Mouse (Mus musculus) forebrain, embryonic 16.5 days (tissue): ENCODE measurements at regions not wholly inside any gene's neighbourhood (a gene's known extent, or its start where the extent isn't known, plus 50 kb on each side); places are given as distances from the start of the nearest gene placed in this dataset.

Experiments used
- ATAC-seq: fragments of 200-750 bp; cut with Nextera tagmentation; 2 replicates; pipeline ENCODE4 v1.8.0; 2017; ENCODE audit warnings: mild to moderate bottlenecking, moderate library complexity
- H3K27ac ChIP-seq: fragments of 300-500 bp; sonication (generic); 2 replicates; pipeline ENCODE4 v1.5.1; 2014; ENCODE audit warnings: low read length, control low read depth
- H3K27me3 ChIP-seq: fragments of 300-500 bp; sonication (generic); replicated peaks from 2 replicates; pipeline ENCODE4 v1.6.1; 2014; ENCODE audit warnings: low read length; ENCODE audit not compliant: control insufficient read depth, insufficient read depth
- H3K36me3 ChIP-seq: fragments of 300-500 bp; sonication (generic); 2 replicates; pipeline ENCODE4 v1.6.1; 2014; ENCODE audit not compliant: control insufficient read depth, insufficient read depth
- H3K4me1 ChIP-seq: fragments of 300-500 bp; sonication (generic); replicated peaks from 2 replicates; pipeline ENCODE4 v1.6.1; 2014; ENCODE audit warnings: low read length; ENCODE audit not compliant: control insufficient read depth, insufficient read depth
- H3K4me2 ChIP-seq: fragments of 300-500 bp; sonication (generic); 2 replicates; pipeline ENCODE4 v1.6.1; 2014; ENCODE audit warnings: mild to moderate bottlenecking, low read length, control low read depth
- H3K4me3 ChIP-seq: fragments of 300-500 bp; sonication (generic); replicated peaks from 2 replicates; pipeline ENCODE4 v1.5.1; 2014; ENCODE audit warnings: mild to moderate bottlenecking, low read length, control low read depth
- H3K9ac ChIP-seq: fragments of 300-500 bp; sonication (generic); replicated peaks from 2 replicates; pipeline ENCODE4 v1.6.1; 2014; ENCODE audit warnings: low read depth, low read length, control low read depth
- H3K9me3 ChIP-seq: fragments of 300-500 bp; sonication (generic); 2 replicates; pipeline ENCODE4 v1.6.1; 2016; ENCODE audit warnings: low read length; ENCODE audit not compliant: control insufficient read depth
- WGBS: fragments of 180-500 bp; shearing (Covaris S2); extraction: QIAGEN DNeasy Blood & Tissue Kit; methylation state at CpG from one replicate; pipeline ENCODE4 v1.1.7; 2014; 5-methylcytosine and 5-hydroxymethylcytosine counted together

DNA sequence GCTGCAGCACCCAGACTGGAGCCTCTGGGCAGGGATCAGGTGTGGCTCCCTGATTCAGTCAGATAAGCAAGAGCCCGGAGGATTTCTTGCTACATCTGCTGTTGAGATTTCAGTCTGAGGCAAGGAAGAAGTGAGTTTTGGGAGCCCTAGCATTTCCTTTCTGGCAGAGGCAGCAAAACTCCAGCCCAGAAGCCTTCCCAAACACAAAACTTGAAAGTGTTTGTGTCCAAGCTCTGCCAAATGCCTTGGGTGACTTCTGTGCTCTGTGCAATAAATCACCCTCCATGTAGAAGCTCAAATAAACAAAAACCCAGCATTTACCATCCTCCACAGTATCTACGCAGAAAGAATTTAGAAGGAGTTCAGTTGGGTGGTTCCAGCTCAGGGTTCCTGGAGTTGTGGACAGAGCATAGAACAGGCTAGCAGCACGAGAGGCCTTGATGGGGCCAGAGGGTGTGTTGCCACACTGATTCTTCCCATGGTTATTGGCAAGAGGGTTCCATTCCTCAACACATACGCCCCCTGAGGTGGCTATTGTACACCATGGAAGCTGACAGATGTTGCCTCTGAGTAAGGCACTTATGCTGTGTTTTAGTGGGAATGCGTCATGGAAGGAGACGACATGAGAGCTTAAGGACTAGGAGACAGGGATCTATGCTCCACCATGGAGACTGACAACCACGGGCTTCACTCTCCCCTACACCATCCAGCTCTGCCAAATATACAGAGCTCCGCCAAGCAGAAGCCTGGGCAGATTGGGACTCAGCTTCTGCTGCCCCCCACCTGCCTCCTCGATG lies 125.1 kb downstream of the Tmem17 start:
- WGBS = 88% methylated on average over 9 of the region's 9 CpGs
- no peaks in the 10 kb centered on the region for H3K9me3 ChIP-seq
- no peak for ATAC-seq

DNA sequence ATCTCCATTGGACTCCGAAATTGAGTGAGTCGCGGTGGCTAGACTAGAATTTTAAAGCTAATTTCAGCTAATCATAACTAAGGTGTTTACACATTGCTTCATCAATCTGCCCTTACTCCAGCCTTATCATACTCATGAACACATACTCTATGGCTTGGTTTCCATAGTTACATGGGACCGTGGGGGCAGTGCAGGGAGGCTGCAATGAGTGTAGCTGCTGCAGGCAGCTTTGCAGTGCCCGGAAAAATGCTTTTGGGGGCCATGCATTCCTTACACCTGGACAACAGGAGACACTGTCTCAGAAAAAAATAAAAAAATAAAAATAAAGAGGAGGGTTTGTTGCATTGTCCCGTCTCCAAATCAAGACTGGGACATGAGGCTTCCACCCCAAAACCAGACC lies 126.3 kb downstream of the Tmem17 start:
- ATAC-seq = no peak
- WGBS = 80% methylated on average over 6 of the region's 6 CpGs
- Histone ChIP-seq H3K9me3 (no peaks in the 10 kb centered on the region), H3K36me3 (no peaks in the 10 kb centered on the region), H3K27me3 (no peaks in the 10 kb centered on the region), H3K4me2 (no peak overlapping the region), H3K4me3 (no peak overlapping the region), H3K27ac (no peak overlapping the region), H3K4me1 (no peaks in the 10 kb centered on the region), H3K9ac (no peak overlapping the region)

More for the DNA sequence above, 125.1 kb downstream of the Tmem17 start:
- Histone ChIP-seq H3K4me3 (no peak overlapping the region), H3K4me1 (no peaks in the 10 kb centered on the region), H3K4me2 (no peak overlapping the region), H3K27ac (no peak overlapping the region), H3K36me3 (no peaks in the 10 kb centered on the region), H3K27me3 (no peaks in the 10 kb centered on the region), H3K9ac (no peak overlapping the region)

DNA sequence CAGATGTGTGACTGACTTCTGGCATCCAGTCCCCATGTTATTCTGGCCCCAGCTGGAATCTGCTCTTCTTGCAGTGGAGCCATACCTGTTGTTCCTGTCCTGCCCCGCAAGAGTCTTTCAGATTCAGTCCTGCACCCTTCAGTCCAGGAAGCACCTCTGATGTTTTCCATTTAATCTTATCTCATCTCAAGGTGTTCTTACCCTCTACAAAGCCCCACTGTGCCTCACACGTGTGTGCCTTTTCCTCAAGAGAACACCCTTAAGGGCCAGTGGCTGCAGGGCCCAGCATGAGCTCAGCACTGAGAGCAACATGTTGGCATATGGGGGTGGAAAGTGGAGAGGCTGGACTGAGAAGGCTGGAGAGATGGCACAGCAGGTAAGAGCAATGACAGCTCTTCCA lies 126.8 kb downstream of the Tmem17 start:
- no peak for ATAC-seq
- Histone ChIP-seq H3K27ac (no peak overlapping the region), H3K4me3 (no peak overlapping the region), H3K9ac (no peak overlapping the region), H3K4me1 (no peaks in the 10 kb centered on the region), H3K9me3 (no peaks in the 10 kb centered on the region), H3K27me3 (no peaks in the 10 kb centered on the region), H3K36me3 (no peaks in the 10 kb centered on the region), H3K4me2 (no peak overlapping the region)
- 71% methylated on average over 2 of the region's 2 CpGs for WGBS

DNA sequence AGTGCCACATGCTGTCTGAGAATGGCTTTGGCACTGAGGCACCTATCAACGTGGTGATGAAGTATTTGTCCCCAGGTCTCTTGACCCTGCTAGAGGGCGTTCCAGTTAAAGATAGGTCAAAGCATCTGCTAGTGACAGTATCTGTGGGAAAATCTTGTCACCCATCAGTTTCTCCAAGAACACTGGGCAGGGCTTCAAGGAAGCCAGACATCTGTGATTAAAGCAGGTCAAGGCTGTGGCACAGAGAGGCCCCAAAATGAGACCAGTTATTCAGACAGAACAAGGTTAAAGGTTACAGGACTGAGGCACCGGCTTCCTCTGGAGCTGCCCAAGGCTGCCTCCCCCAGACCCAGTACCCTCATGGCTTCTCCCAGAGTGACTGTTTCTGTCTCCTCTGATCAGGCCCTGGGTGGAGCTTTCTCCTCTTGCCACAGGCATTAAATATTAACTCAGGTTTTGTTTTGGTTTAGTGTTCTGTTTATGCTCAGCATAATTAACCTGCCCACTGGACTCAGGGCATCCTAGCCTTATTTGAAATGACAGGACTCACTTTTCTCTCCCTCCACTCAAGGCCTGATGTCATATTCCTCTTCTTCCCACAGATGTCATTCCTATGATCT lies 128.6 kb downstream of the Tmem17 start:
- no peaks in the 10 kb centered on the region for H3K27me3 ChIP-seq
- no peak overlapping the region for H3K4me3 ChIP-seq
- ATAC-seq = no peak
- no peak overlapping the region for H3K4me2 ChIP-seq
- WGBS = 73% methylated on average over 3 of the region's 3 CpGs
- H3K4me1 ChIP-seq = no peaks in the 10 kb centered on the region
- no peaks in the 10 kb centered on the region for H3K9me3 ChIP-seq
- H3K9ac ChIP-seq = no peak overlapping the region
- H3K27ac ChIP-seq = no peak overlapping the region
- no peaks in the 10 kb centered on the region for H3K36me3 ChIP-seq

DNA sequence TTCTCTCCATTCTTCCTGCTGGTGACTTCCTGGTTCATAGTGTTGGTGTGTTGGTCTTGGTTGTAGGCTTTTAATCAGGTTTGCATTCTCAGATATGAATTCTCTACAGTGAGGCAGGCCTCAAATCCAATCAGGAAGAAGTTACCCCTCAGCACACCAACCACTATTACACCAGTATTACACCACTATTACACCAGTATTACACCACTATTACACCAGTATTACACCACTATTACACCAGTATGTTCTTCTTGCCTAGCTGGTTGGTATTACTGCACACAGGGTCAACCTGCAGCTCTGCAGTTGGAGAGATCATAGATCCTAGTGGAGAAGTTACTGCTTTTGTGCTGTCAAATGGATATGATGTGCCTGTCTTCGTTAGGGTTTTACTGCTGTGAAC lies 129.6 kb downstream of the Tmem17 start:
- Histone ChIP-seq H3K27ac (no peak overlapping the region), H3K4me1 (no peaks in the 10 kb centered on the region), H3K9me3 (no peaks in the 10 kb centered on the region), H3K36me3 (no peaks in the 10 kb centered on the region), H3K9ac (no peak overlapping the region), H3K27me3 (no peaks in the 10 kb centered on the region), H3K4me2 (no peak overlapping the region), H3K4me3 (no peak overlapping the region)
- WGBS = 88% methylated on average over 1 of the region's 1 CpGs
- no peak for ATAC-seq

DNA sequence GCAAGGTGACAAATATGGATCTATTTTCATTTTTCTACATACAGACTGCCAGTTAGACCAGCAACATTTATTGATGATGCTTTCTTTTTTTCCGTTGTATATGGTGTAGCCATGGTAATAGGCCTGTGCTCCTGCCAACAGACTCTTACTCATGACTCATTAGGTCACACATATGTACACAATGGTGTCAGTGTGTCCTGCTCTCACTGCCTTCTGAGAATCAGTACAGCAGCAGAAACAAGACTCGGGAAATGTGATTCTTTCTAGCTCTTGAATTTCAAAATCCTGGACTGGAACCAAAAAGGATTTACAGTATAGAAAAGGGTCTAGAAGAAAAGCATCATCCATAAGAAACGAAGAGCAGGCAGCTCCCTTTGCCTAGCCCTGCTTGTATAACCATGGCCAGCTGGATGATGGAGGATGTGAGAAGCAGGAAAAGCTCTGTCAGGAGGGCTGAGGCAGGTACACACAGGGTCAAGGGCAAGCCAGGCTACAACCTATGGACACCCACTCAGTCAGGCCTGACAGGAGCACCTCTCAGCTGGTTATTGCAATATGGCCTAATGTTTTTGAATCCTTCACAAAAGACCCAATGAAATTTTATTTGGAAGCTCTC lies 132.2 kb downstream of the Tmem17 start:
- no peaks in the 10 kb centered on the region for H3K4me1 ChIP-seq
- WGBS = 21% methylated on average over 3 of the region's 3 CpGs
- no peak overlapping the region for H3K4me2 ChIP-seq
- no peak for ATAC-seq
- no peak overlapping the region for H3K4me3 ChIP-seq
- H3K27me3 ChIP-seq = no peaks in the 10 kb centered on the region
- H3K9me3 ChIP-seq = no peaks in the 10 kb centered on the region
- no peak overlapping the region for H3K9ac ChIP-seq
- H3K27ac ChIP-seq = no peak overlapping the region
- no peaks in the 10 kb centered on the region for H3K36me3 ChIP-seq

DNA sequence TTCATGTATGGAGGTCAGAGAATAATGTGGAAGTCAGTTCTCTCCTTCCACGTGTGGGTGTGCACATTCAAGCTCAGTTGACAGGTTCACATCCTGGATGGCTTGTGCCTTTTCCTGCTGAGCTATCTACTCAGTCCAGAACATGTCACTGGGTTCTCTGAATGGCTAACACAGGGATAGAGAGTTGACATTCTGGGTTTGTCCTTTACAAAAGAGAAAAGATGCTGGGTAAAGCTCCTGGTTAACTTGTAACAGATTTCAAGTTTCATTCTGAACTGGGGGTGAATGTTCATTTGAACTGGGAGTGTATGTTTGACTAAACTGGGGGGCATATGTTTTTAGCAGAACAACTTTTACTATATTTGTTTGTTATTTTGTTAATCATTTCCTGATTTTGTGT lies 133.0 kb downstream of the Tmem17 start:
- no peaks in the 10 kb centered on the region for H3K36me3 ChIP-seq
- no peak for ATAC-seq
- no peak overlapping the region for H3K27ac ChIP-seq
- no peaks in the 10 kb centered on the region for H3K4me1 ChIP-seq
- WGBS = 57% methylated on average over 1 of the region's 1 CpGs
- no peaks in the 10 kb centered on the region for H3K9me3 ChIP-seq
- no peaks in the 10 kb centered on the region for H3K27me3 ChIP-seq
- no peak overlapping the region for H3K4me3 ChIP-seq
- H3K9ac ChIP-seq = no peak overlapping the region
- no peak overlapping the region for H3K4me2 ChIP-seq

DNA sequence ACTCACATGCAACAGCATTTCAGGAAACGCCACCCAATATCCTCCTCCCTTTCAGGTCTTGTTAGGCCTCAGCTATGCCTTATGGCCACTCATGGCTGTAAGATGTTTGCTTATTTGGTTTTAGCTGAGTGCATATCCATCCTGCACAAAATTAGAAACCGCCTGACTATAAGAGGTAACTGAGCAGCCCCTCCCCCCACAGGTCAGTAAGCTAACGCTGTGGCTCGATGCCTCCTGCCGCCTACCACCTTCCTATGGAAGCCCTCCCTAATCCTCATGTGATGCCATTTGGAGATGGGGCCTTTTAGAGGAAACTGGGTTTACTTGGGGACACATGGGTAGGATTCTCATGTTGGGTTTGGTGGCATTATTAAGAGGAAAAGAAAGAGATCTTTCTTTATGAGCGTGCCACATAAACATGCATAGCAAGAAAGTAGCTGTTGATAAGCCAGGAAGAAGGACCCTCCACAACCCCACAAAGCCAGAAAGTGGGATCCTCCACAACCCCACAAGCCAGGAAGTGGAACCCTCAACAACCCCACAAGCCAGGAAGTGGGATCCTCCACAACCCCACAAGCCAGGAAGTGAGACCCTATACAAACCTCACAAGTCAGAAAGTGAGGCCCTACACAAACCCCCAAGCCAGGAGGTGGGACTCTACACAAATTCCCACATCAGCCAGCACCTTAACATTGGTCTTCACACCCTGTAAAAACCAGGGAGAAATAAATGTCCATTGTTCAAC lies 134.5 kb downstream of the Tmem17 start:
- Histone ChIP-seq H3K27me3 (no peaks in the 10 kb centered on the region), H3K9ac (no peak overlapping the region), H3K4me2 (no peak overlapping the region), H3K36me3 (no peaks in the 10 kb centered on the region), H3K4me3 (no peak overlapping the region), H3K4me1 (no peaks in the 10 kb centered on the region), H3K27ac (no peak overlapping the region), H3K9me3 (no peaks in the 10 kb centered on the region)
- 0 out of 2 replicates have a peak, but pooled peaks have one; percentile 31 for ATAC-seq
- 73% methylated on average over 6 of the region's 6 CpGs for WGBS

DNA sequence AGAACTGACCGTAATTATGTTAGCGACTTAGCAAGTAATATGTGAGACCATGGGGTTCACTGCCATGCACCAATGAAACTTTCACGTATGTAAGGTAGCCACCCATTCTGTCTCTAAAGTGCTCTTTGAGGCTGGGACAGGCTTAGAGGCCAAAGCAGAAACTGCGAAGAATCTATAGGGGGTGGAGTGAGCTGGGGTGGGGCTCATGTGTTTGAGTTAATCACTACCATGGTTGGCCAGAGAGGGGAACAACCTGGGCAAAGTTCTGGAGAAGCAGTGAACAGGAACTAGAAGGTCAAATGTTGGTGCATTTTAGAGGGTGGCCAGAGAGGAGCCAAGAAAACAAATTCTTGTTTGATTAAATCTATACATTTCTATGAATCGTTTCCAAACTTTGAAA lies 136.4 kb downstream of the Tmem17 start:
- no peaks in the 10 kb centered on the region for H3K4me1 ChIP-seq
- H3K9ac ChIP-seq = no peak overlapping the region
- 91% methylated on average over 5 of the region's 5 CpGs for WGBS
- no peak overlapping the region for H3K27ac ChIP-seq
- no peak overlapping the region for H3K4me3 ChIP-seq
- no peaks in the 10 kb centered on the region for H3K9me3 ChIP-seq
- no peaks in the 10 kb centered on the region for H3K27me3 ChIP-seq
- no peak overlapping the region for H3K4me2 ChIP-seq
- ATAC-seq = no peak
- no peaks in the 10 kb centered on the region for H3K36me3 ChIP-seq
